Mouse (Mus musculus) left cerebral cortex, postnatal 14 days (tissue): Measurements from ENCODE around the gene Ercc2. TPM values are rescaled to one million over a fixed set of nuclear protein-coding genes. Genes with fewer than 3 reads are reported as not detected.
A peak's percentile ranks its signal among the peaks of the same experiment; 100 is the strongest.

Source experiments
- DNase-seq, 2 experiments: peaks; one replicate each; pipeline ENCODE4 v3.0.0; 2021 to 2022; ENCODE audit warnings: low spot score in 2 of 2, mixed read lengths in 1 of 2
- intact Hi-C: fragments of 180-260 bp; cut with DNase I; formaldehyde crosslinking; loops from one replicate; pipeline ENCODE4 v1.15.1; 2025
- total RNA-seq, 2 experiments: library from RNA; stranded (reverse); gene quantifications; 2 replicates each; pipeline ENCODE4 v1.2.3; 2021

Ercc2 gene
- total RNA-seq, 2 experiments from 2014 or later = 32.7 to 35.5 TPM

DNA sequence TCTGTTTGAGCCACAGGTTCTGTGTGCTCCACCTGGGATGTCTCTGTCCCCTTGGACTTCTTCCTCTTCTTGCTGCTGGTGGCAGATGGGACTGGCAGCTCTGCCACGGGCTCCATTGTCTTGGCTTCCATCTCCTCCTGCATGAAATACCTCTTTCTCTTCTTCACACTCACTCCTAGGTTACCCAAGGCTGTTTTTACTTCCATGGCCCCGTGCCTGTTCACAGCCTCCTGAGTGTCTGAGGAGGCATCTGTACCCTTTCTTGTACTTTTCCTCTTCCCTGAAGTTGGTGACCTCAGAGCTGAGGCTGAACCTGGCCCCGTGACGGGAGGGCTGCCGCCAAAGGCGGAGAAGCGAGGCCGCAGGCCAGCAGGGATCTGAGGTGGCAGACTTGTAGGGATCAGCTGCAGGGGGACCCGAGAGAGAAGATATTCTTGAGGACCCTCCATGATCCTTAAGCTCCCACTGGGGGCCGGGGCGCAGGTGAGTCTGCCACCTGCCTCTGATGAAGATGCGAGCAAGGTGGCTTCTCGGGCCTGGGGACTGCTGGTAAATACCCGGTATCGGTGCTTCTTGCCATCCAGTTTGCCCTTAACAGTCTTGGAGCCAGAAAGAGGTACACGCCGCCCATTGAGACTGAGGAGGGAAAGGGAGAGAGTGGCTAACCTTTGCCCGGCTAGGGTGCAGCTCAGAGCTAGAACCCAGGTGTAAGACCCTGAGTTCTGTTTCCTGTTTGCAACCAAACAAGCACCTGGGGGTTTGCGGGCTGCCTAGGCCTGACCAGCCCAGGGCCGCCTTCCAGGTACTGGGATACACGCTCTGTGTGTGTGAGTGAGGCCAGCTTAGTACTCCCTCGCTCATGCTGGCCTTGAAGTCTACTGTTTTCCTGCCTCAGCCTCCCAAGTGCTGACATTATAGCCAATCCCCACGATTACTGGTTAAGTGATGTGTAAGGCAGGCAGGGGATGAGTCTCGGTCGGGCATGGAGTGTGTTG lies 24.1 kb upstream of the Ercc2 start:
- DNase-seq = no peak
- intact Hi-C loops = no loop called here

DNA sequence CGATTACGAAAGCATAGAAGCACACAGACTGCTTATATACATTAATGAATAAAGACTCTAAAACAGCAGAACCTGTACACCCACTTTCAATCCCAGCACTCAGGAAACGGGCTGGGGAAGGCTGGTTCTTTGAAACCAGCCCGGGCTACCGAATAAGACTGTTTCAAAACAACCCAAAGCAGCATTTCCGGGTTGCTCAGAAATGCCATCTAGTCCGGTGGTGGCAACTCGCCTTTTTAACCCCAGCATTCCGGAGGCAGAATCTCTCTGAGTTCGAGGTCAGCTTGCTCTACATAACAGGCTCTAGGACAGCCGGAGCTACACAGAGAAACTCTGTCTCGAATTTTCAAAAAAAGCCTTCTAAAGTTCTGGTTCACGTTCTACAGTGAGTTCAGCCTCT lies 23.2 kb upstream of the Ercc2 start:
- intact Hi-C loops = no loop called here

DNA sequence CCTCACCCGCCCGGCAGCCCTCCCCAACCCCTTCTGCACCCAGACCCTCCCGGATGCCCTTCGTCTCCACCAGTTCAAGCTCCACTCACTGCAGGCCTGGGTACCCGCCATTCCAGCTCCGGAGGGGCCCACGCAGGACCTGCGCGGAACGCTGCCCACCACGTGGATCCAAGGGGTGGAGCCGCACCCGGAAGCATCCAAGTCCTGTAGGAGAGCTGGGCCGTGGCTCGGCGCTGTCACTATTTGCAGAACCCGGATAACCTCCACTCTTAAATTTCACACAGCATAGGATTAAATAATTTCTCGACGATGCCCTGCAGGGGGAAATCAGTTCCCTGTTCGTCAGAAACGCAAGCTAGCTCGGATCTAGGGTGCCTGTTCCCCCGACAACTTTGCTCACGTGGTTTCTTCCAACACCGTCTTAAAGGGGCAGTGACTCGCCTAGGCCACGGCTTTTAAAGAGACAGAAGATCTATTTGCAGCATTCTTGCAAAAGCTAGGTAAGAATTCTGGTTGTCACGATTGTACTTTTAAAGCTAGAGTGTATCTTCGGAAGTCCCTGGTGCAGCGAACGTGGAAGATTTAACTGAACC lies 22.4 kb upstream of the Ercc2 start, which contains the start of the genes Cd3eap and Ppp1r13l:
TSS of gene Cd3eap (minus strand) at position 185 of the 593 bp plus-strand sequence.
TSS of gene Ppp1r13l (plus strand) at position 451 of the 593 bp plus-strand sequence.
- DNase-seq = peak; percentile 87 to 88
- intact Hi-C loops = no loop called here

More for the DNA sequence above, 23.2 kb upstream of the Ercc2 start:
- DNase-seq = no peak

DNA sequence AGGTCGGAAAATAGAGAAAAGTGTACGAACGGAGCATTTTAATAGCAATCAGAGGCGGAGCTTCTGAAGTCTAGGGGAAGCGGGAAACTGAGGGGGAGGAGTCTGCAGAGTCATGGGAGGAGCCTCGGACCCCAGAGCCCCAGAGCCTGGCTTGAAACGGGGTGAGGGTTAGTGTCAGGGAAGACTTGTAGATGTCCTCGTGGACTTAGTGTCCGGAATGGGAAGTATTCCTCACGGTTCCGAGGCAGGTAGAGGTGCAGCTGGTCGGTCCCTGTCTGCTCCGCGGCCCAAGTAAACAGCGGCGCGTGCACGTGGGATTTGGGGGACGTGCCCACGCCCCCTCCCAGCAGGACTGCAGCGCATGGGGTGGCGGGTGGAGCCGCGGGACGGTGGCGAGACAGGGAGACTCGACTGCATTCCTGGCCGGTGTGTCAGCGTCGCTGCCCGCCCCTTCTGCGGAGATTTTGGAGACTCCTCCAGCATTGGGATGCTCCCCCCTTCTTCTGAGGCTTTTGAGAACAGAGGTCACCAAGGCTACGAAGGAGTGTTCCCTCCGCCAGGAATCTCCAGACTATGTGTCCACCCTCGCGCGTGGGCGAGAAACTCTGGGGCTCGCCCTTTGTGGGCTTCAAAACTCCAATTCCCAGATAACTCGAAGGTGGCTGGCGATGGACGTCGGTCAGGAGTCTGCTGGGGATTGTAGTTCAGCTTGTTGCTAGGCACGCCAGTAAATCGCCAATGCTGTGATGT lies 21.7 kb upstream of the Ercc2 start:
- intact Hi-C loops = no loop called here
- DNase-seq = peak; percentile 72 to 83

DNA sequence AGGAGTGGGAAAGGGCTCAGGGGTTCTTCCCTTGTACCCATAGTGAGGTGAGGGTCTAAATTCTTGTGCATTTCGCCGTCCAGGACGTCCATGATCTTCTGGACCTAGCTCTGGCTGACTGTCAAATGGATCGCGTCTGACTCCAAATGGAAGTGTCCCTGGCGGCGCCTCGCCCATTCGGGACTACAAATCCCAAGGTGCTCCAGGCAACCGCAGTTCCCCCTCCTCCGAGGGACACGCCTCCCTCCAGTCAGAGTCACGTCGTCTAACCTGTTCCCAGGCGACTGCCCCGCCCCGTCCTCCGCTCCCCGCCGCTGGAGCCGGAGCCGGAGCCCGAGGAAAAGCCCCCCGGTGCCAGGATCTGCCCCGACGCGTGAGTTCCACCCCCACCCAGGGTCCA lies 20.9 kb upstream of the Ercc2 start:
- DNase-seq = peak; percentile 88 to 93
- intact Hi-C loops = no loop called here

DNA sequence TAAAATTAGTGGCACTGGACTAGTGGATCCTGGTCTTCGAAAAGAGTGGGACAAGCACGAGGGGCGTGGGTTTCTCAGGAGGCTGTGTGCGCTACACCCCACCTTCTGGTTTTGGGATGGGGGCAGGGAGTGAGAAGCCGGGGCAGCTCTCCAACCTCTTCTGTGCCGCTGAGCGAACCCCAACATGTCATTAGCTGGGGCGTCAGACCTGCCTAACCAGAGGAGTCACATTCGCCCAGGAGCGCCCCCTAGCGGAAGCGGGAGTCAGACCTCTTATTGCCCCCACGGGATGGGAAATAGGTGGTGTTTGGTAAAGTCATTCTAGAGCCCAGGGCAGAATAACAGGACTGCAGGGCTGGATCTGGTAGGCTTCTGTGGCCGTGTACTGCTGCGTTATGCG lies 20.1 kb upstream of the Ercc2 start:
- intact Hi-C loops = no loop called here
- peak; percentile 59 to 67 for DNase-seq

DNA sequence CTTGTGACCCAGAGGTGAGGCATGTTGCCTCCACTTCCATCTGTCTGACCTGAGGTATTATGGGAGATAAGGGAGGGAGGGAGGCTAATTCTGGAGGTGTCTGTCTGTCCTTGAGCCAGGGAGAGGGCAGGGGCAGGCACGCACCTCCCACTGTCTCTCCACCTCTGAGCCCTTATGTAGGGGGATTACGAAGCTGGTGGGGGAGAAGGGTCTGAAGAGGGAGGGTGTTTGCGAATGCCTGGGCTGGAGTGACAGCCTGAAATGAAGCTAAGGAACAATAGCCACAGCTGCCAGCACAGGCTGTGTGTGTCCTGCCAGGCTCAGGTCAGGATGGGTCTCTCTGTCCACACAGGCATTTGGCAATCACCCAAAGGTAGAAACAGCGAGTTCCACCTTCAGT lies 19.5 kb upstream of the Ercc2 start:
- intact Hi-C loops = no loop called here
- DNase-seq = no peak

DNA sequence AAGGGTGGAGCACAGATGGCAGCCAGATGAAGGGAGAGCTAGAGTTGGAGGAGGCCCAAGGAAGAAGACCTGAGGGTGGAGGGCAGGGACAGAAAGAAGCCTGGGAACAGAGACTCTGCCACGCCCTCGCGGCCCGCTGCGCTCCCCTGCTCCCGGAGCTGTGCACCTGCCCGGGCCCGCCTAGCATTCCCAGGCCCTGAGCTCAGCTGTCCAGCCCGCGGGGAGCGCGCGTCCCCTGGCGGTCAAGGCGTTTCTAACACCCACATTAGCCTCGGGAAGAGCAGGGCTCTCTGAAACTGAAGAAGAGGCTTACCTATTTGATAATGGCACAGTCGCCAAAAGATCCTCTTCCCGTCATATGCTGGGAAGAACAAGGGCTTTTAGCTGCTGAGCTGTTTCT lies 17.9 kb upstream of the Ercc2 start:
- peak in 1 of 2 experiments; percentile 51 for DNase-seq
- intact Hi-C loops = no loop called here

DNA sequence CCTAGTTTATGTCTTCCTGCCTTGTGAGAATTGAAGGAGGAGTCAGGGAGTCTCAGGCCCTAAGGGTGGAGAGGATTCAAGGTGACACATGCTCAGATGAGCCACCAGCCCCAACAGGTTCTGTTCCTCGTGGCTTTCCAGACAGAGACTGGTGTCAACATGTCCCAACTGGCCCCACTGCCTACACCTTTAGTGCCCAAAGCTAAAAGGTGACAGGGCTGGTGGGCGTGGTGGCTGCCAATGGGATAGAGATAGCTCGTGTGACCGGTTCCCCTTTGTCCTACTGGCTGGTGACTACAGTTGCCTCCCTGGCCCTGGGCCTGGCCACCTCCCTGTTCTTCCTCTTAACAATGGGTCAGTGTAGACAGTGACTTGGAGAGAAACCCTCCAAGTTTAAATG lies 16.4 kb upstream of the Ercc2 start:
- DNase-seq = no peak
- intact Hi-C loops = no loop called here

DNA sequence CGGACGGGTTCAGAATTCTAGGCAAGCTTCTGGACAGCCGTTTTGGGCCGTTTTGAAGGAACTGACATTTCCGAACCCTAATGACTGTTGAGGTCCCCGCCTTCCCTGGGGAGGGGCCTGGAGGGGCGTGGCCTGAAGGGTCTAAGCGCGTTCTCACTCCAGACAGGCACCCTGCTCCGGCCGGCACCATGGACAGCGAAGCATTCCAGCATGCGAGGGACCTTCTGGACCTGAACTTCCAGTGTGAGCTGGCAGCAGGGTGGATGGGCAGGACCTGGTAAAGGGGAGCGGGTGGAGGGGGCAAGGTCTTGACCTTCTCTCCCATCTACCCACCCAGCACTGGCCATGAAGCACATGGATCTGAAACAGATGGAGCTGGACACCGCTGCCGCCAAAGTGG lies 13.4 kb upstream of the Ercc2 start:
- DNase-seq = no peak
- intact Hi-C loops = no loop called here

DNA sequence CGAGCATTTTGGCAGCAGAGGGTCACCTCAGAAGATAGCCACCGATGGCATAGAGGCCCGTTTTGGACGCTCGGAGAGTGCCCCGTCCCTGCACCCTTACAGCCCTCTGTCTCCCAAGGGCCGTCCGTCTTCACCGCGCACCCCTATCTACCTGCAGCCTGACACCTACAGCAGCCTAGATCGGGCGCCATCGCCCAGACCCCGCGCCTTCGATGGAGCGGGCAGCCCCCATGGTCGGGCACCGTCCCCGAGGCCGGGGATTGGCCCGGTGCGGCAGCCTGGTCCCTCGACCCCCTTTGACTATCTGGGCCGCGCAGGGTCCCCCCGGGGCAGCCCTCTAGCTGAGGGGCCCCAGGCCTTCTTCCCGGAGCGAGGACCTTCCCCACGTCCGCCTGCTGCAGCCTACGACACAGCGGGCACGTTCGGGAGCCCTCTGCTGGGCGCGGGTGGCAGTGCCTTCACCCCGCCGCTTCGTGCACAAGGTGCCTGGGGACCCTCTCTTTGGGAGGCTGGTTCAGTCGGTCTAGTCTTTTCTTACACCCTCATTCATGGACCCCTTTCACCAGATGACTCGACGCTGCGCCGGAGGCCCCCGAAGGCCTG lies 11.9 kb upstream of the Ercc2 start:
- intact Hi-C loops = no loop called here
- peak; percentile 65 to 76 for DNase-seq

DNA sequence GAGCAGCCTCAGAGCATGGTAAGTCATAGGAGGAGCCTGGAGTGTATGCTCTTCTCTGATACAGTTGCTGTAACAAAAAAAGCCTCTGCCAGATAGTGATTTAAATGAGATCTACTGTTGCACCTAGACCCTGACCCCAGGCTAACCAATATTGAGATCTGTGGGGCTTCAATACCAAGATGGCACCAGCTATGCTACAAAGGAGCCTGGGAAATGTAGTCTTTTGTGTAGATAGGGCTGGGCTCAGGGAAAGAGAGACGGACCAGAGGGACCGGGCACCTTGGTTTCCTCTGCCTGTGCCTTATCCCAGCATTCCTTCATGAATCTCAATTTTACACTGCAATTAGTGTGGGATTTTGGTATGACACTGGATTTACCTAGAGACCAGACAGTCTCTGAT lies 8.4 kb upstream of the Ercc2 start:
- no peak for DNase-seq
- intact Hi-C loops = no loop called here

DNA sequence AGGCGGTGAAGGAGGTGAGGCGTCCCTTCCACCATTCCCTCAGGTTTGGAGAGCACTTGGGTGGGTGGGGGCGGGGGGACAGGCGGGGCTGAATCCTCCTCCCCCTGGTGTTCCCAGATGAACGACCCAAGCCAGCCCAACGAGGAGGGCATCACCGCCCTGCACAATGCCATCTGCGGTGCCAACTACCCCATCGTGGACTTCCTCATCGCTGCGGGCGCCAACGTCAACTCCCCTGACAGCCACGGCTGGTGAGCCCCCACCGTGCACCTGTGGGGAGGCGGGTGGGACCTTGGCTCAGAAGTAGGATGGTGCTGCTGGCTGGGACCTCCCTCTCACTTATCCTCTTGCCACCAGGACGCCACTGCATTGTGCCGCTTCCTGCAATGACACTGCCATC lies 6.4 kb upstream of the Ercc2 start:
- DNase-seq = no peak
- intact Hi-C loops = no loop called here

DNA sequence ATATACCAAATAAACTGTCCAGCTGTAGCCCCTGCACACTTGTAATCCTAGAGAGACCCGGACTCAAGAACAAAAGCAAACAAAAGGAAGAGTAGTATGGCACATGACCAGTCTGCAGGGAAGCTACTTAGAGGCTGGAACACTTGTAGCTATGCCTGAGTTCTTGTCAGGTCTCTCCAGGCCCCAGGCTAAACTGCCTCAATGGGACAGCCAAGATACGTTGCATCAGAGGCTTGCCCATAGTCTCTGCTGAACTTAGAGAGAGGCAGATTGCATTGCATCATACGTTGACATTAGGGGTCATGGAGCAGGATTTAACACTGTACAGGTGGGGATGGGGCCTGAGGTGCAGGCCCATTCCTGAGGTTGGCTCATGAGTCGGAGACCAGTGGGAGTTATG lies 5.8 kb upstream of the Ercc2 start:
- no peak for DNase-seq
- intact Hi-C loops = no loop called here

DNA sequence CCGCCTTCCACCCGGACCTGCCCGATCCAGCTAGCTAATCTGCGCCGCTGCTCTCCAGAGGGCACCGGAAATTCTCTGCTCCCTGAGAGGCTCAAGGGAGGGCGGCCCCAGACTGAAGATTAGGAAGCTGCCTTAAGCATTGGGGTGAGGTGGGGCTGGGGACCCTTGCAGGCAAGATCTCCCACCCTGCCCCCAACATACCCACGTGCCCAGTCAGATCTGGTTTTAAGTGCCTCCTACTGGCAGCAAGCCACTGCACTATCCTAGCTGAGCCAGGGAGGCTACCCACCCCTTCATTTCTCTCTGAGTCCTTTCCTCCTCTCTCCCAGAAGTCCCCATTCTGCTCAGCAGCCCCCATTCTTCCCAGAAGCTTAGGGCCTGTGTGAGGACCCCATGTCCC lies 3.8 kb upstream of the Ercc2 start:
- intact Hi-C loops = no loop called here
- DNase-seq = no peak

DNA sequence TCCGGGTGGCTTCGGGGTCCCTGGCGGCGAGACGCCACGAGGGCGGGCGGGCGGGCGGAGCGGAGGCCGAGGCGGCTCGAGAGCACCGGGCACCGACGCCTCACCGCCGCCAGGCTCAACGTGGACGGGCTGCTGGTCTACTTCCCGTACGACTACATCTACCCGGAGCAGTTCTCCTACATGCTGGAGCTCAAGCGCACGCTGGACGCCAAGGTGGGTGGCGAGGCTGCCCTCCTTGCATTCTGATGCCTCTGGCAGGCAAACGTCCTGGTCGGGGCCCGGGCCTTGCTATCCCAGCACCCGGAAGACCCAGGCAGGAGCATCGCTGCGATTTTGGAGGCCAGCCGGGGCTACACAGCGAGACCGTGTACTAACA lies 344 bp downstream of the Ercc2 start:
- DNase-seq = no peak
- intact Hi-C loops = no loop called here

DNA sequence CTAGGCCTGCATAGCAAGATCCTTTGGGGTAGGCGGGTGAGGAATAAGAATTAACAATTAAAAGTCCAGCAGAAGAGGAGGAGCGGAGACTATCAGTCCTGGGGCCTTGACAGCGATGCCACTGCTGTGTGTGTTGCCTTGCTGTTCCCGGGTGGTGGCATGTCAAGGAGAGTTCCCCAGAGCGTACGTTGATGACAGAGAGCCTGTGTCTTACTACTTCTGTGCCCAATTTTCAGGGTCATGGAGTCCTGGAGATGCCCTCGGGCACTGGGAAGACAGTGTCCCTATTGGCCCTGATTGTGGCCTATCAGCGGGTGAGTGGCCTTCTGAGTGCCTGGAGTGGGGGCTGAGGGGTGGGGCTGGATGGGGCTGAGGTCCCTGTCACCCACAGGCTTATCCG lies 1.9 kb downstream of the Ercc2 start:
- DNase-seq = no peak
- intact Hi-C loops = no loop called here

DNA sequence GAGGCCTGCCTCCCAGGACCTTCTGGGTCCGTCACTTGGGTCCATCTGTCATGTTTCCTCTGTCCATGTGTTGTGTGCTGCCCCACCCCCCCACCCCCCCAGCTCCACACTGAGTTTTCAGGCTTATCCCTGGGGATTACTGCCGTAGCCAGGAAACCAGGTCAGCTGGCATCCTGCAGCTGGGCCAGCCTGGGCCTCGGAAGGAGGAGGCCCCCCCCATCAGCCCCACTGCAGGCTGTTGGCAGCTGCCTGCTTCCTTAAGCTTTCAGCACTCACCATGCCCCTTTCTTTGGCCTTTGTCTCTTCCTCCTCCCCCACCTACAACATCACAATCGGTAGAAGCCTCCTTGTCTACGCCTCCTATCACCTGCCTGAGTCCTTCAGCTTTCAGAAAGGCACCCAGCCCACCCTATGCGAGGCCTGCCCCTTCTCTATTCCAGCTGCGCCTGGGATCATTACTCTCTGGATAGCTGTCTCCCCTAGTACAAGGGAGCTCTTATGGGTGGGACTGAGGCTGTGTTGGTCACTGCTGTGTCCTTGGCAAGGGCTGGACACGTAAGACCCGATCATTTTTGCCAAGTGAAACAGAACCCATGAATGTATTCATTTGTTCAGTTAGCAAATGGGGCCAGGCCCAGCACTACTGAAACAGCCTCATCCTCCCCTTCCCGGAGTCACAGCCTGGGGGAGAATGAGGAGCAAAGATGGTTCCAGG lies 7.0 kb downstream of the Ercc2 start:
- intact Hi-C loops = no loop called here
- peak in 1 of 2 experiments; percentile 64 for DNase-seq

DNA sequence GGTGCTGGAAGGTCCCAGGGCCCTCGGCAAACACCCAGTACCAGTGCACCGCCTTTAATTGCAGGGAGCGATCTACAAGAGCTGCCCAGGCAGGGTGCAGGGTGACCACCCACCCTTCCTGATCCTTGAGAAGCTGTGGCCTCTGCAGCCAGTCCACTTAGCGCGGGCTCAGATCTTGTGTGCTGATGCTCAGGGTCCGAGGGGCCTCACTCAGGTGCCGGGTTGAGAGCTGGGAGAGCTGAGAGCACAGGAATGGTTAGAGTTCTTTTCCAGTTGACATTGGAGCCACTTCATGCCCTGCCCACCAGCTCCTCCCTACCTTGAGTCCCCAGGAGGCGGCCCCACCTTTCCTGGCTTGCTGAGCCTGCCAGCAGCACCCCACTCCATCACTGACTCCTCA lies 12.7 kb downstream of the Ercc2 start:
- intact Hi-C loops = no loop called here
- DNase-seq = no peak
